Mouse (Mus musculus): ENCODE results near the gene Rapgef4. TPM values are rescaled to one million over a fixed set of nuclear protein-coding genes. Genes with fewer than 3 reads are reported as not detected.

Gene Rapgef4
- polyA plus RNA-seq (2012; rRNA removed): 7.6 and 11.3 TPM in 2 replicates

GRCm38 (mm10) chr2:71980771-71981342 is at the start of gene Rapgef4:
TSS of gene Rapgef4 (plus strand) at chr2:71981240.
- TF ChIP-seq CTCF (IDR thresholded peaks at IDR 0.05; ENCODE audit: extremely low read depth, insufficient read depth, insufficient read length, insufficient replicate concordance) (no peak), POLR2A (IDR thresholded peaks at IDR 0.05; ENCODE audit: low read depth, low read length) (no peak)
- peak within 1 kb of the TSS; percentile 10; the same call in 1 of the 2 replicates for H3K4me3 ChIP-seq (ENCODE audit: extremely low read depth, insufficient read depth, insufficient read length)
- H3K4me1 ChIP-seq (ENCODE audit: control insufficient read depth, insufficient read depth, insufficient read length): no peaks in the 10 kb centered on the region
- H3K27ac ChIP-seq (ENCODE audit: insufficient read depth, low read length): no peak within 1 kb of the TSS
- 1% methylated on average over 42 of the region's 52 CpGs for WGBS
- no peak for DNase-seq (ENCODE audit: low read depth in 1 of 2, low spot score in 2 of 2)
- H3K36me3 ChIP-seq (ENCODE audit: control insufficient read depth, insufficient read depth, low read length): no peaks in the 10 kb centered on the region
- peaks cover 4% of the 10 kb centered on the region; the same call in 1 of the 2 replicates for H3K27me3 ChIP-seq (ENCODE audit: control insufficient read depth, insufficient read depth, low read length)

- TF ChIP-seq POLR2A (IDR thresholded peaks at IDR 0.05; ENCODE audit: low read depth, low read length): no peak
- TF ChIP-seq CTCF (IDR thresholded peaks at IDR 0.05; ENCODE audit: extremely low read depth, insufficient read depth, insufficient read length, insufficient replicate concordance): no peak
- 94% methylated on average over 8 of the region's 8 CpGs for WGBS
- H3K4me3 ChIP-seq (ENCODE audit: extremely low read depth, insufficient read depth, insufficient read length): no peak overlapping the region
These were observed 47.0 kb upstream of the Rapgef4 start for GRCm38 (mm10) chr2:71934046-71934445.

GRCm38 (mm10) chr2:71936711-71937110 is 44.3 kb upstream of the Rapgef4 start:
- Histone ChIP-seq H3K4me1 (ENCODE audit: control insufficient read depth, insufficient read depth, insufficient read length) (peaks cover 2% of the 10 kb centered on the region; the same call in 1 of the 2 replicates), H3K36me3 (ENCODE audit: control insufficient read depth, insufficient read depth, low read length) (no peaks in the 10 kb centered on the region), H3K27me3 (ENCODE audit: control insufficient read depth, insufficient read depth, low read length) (no peaks in the 10 kb centered on the region), H3K27ac (ENCODE audit: insufficient read depth, low read length) (no peak overlapping the region), H3K4me3 (ENCODE audit: extremely low read depth, insufficient read depth, insufficient read length) (no peak overlapping the region)
- TF ChIP-seq POLR2A (IDR thresholded peaks at IDR 0.05; ENCODE audit: low read depth, low read length): no peak
- TF ChIP-seq CTCF (IDR thresholded peaks at IDR 0.05; ENCODE audit: extremely low read depth, insufficient read depth, insufficient read length, insufficient replicate concordance): no peak
- WGBS: 84% methylated on average over 1 of the region's 1 CpGs
- DNase-seq (ENCODE audit: low read depth in 1 of 2, low spot score in 2 of 2): no peak

More at GRCm38 (mm10) chr2:71934046-71934445, 47.0 kb upstream of the Rapgef4 start:
- Histone ChIP-seq H3K27ac (ENCODE audit: insufficient read depth, low read length) (no peak overlapping the region), H3K4me1 (ENCODE audit: control insufficient read depth, insufficient read depth, insufficient read length) (no peaks in the 10 kb centered on the region), H3K36me3 (ENCODE audit: control insufficient read depth, insufficient read depth, low read length) (no peaks in the 10 kb centered on the region), H3K27me3 (ENCODE audit: control insufficient read depth, insufficient read depth, low read length) (no peaks in the 10 kb centered on the region)
- DNase-seq (ENCODE audit: low read depth in 1 of 2, low spot score in 2 of 2): no peak

GRCm38 (mm10) chr2:71937649-71938308 is 43.3 kb upstream of the Rapgef4 start:
- DNase-seq (ENCODE audit: low read depth in 1 of 2, low spot score in 2 of 2): no peak
- H3K4me1 ChIP-seq (ENCODE audit: control insufficient read depth, insufficient read depth, insufficient read length): peaks cover 3% of the 10 kb centered on the region; the same call in 1 of the 2 replicates
- no peaks in the 10 kb centered on the region for H3K36me3 ChIP-seq (ENCODE audit: control insufficient read depth, insufficient read depth, low read length)
- no peak for TF ChIP-seq CTCF (IDR thresholded peaks at IDR 0.05; ENCODE audit: extremely low read depth, insufficient read depth, insufficient read length, insufficient replicate concordance)
- TF ChIP-seq POLR2A (IDR thresholded peaks at IDR 0.05; ENCODE audit: low read depth, low read length): no peak
- no peaks in the 10 kb centered on the region for H3K27me3 ChIP-seq (ENCODE audit: control insufficient read depth, insufficient read depth, low read length)
- H3K4me3 ChIP-seq (ENCODE audit: extremely low read depth, insufficient read depth, insufficient read length): no peak overlapping the region
- WGBS: 88% methylated on average over 3 of the region's 3 CpGs
- H3K27ac ChIP-seq (ENCODE audit: insufficient read depth, low read length): no peak overlapping the region

GRCm38 (mm10) chr2:71938716-71939393 is 42.2 kb upstream of the Rapgef4 start:
- H3K27ac ChIP-seq (ENCODE audit: insufficient read depth, low read length): no peak overlapping the region
- no peak for TF ChIP-seq POLR2A (IDR thresholded peaks at IDR 0.05; ENCODE audit: low read depth, low read length)
- no peak for TF ChIP-seq CTCF (IDR thresholded peaks at IDR 0.05; ENCODE audit: extremely low read depth, insufficient read depth, insufficient read length, insufficient replicate concordance)
- no peaks in the 10 kb centered on the region for H3K27me3 ChIP-seq (ENCODE audit: control insufficient read depth, insufficient read depth, low read length)
- 60% methylated on average over 6 of the region's 6 CpGs for WGBS
- no peak for DNase-seq (ENCODE audit: low read depth in 1 of 2, low spot score in 2 of 2)
- H3K4me1 ChIP-seq (ENCODE audit: control insufficient read depth, insufficient read depth, insufficient read length): peaks cover 3% of the 10 kb centered on the region; the same call in 1 of the 2 replicates
- H3K4me3 ChIP-seq (ENCODE audit: extremely low read depth, insufficient read depth, insufficient read length): no peak overlapping the region
- no peaks in the 10 kb centered on the region for H3K36me3 ChIP-seq (ENCODE audit: control insufficient read depth, insufficient read depth, low read length)

GRCm38 (mm10) chr2:71941005-71941720 is 39.9 kb upstream of the Rapgef4 start:
- peak; percentile 9 to 83 for DNase-seq (ENCODE audit: low read depth in 1 of 2, low spot score in 2 of 2)
- WGBS: 83% methylated on average over 3 of the region's 3 CpGs
- TF ChIP-seq POLR2A (IDR thresholded peaks at IDR 0.05; ENCODE audit: low read depth, low read length): no peak
- TF ChIP-seq CTCF (IDR thresholded peaks at IDR 0.05; ENCODE audit: extremely low read depth, insufficient read depth, insufficient read length, insufficient replicate concordance): no peak

More at GRCm38 (mm10) chr2:71941005-71941720, 39.9 kb upstream of the Rapgef4 start:
- H3K36me3 ChIP-seq (ENCODE audit: control insufficient read depth, insufficient read depth, low read length): no peaks in the 10 kb centered on the region
- H3K27me3 ChIP-seq (ENCODE audit: control insufficient read depth, insufficient read depth, low read length): no peaks in the 10 kb centered on the region
- H3K27ac ChIP-seq (ENCODE audit: insufficient read depth, low read length): peak overlapping the region; percentile 38; the same call in 1 of the 2 replicates
- H3K4me3 ChIP-seq (ENCODE audit: extremely low read depth, insufficient read depth, insufficient read length): no peak overlapping the region
- H3K4me1 ChIP-seq (ENCODE audit: control insufficient read depth, insufficient read depth, insufficient read length): peaks cover 3% of the 10 kb centered on the region; the same call in 1 of the 2 replicates

All from spleen, adult 2 months (tissue).